Mouse (Mus musculus): ENCODE measurements around the gene Olfr772. TPM values are rescaled to one million over a fixed set of nuclear protein-coding genes. Genes with fewer than 3 reads are reported as not detected.
"Not testable (repeated sequence)": the region's sequence is repeated elsewhere in the genome, so short reads cannot be mapped to it uniquely, and the experiment has no call there.

The Olfr772 gene
- total RNA-seq (2015; ENCODE audit: low replicate concordance) = not detected in 2 replicates
- total RNA-seq (2017; ENCODE audit: low replicate concordance) = not detected in 2 replicates

DNA sequence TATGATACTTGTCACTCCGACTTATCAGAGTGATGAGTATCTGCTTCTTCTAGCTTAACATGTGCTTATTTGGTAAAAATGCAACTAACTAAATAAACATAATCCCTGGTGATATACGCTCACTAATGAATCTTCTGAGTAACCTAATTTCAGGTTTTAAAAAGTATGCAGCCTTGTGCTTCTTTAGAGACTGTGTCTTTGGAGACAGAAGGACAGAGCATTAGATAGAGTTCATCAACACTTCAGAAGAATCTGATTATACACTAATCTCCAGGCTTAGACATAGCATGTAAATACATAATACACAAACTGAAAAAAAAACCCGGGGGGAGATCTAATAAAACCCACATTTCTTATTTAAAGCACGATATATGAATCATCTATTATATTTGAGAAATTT lies at the start of gene Olfr772:
Olfr772 (minus strand) TSS at position 101 of the 400 bp plus-strand sequence.
- ATAC-seq (replicated peaks; ENCODE audit: low FRiP score, poor library complexity, severe bottlenecking) = not testable (repeated sequence)

- ATAC-seq (replicated peaks; ENCODE audit: low FRiP score, poor library complexity, severe bottlenecking) = not testable (repeated sequence)
These were observed 9.6 kb upstream of the Olfr772 start, which contains the start of gene Olfr773 for GRCm38 (mm10) chr10:129187319-129187718. Olfr773 (minus strand) TSS chr10:129187419.

DNA sequence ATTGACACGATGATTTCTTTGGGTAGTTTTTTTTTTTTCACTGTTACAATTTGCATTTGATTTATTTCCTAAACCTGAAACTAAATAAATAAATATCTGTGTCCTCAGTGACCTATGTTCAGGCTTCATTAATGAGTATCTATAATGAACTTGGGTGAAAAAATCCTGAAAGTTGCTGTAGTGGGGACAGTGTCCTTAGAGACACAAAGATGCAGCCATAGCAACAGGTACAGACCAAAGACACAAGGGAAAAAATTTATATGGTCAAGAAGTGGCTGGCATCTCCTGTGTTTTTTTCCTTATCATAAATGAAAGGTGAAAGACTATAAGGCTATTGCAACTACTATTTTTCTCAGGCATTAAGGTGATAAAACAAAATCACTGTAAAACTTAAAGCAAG lies 13.1 kb downstream of the Olfr772 start, which contains the start of gene Olfr771:
Olfr771 (minus strand) TSS at position 101 of the 400 bp plus-strand sequence.
- ATAC-seq (replicated peaks; ENCODE audit: low FRiP score, poor library complexity, severe bottlenecking) = no peak

DNA sequence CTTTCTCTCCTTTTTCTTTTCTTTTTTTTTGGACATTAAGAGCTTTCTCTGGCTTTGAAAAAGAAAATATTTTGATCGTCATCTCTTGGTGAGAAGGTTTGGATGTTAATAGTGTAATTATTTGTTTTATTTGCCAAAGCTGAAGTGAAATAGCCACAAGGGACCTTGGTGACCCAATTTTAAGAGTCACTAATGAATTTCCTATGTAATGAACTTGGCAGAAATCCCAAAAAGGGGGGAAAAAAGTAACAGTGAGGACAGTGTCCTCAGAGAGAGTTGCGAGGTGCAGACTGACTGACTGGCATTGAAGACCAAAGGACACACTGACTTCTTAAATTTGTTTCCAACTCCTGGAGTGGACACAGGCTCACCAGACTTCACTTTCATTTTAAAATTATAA lies 38.8 kb downstream of the Olfr772 start, which contains the start of gene Olfr770:
Olfr770 (minus strand) TSS at position 101 of the 400 bp plus-strand sequence.
- no peak for ATAC-seq (replicated peaks; ENCODE audit: low FRiP score, poor library complexity, severe bottlenecking)

Other genes starting within 250 kb of the Olfr772 start
- not detected in 2 replicates for gene Itga7, start 244.1 kb downstream of the Olfr772 start, total RNA-seq (2015; ENCODE audit: low replicate concordance)
- gene Itga7, start 244.1 kb downstream of the Olfr772 start, total RNA-seq (2017; ENCODE audit: low replicate concordance) = not detected in 2 replicates
- not detected in 2 replicates for gene Mettl7b, start 216.9 kb downstream of the Olfr772 start, total RNA-seq (2015; ENCODE audit: low replicate concordance)
- gene Mettl7b, start 216.9 kb downstream of the Olfr772 start, total RNA-seq (2017; ENCODE audit: low replicate concordance) = not detected in 2 replicates
- gene Olfr9, start 188.5 kb downstream of the Olfr772 start, total RNA-seq (2015; ENCODE audit: low replicate concordance) = not detected in 2 replicates
- gene Olfr9, start 188.5 kb downstream of the Olfr772 start, total RNA-seq (2017; ENCODE audit: low replicate concordance) = not detected in 2 replicates
- not detected in 2 replicates for gene Olfr763, start 167.1 kb downstream of the Olfr772 start, total RNA-seq (2015; ENCODE audit: low replicate concordance)
- not detected in 2 replicates for gene Olfr763, start 167.1 kb downstream of the Olfr772 start, total RNA-seq (2017; ENCODE audit: low replicate concordance)
- not detected in 2 replicates for gene Olfr764-ps1, start 138.0 kb downstream of the Olfr772 start, total RNA-seq (2015; ENCODE audit: low replicate concordance)
- not detected in 2 replicates for gene Olfr764-ps1, start 138.0 kb downstream of the Olfr772 start, total RNA-seq (2017; ENCODE audit: low replicate concordance)
- not detected in 2 replicates for gene Olfr765, start 127.9 kb downstream of the Olfr772 start, total RNA-seq (2015; ENCODE audit: low replicate concordance)
- gene Olfr765, start 127.9 kb downstream of the Olfr772 start, total RNA-seq (2017; ENCODE audit: low replicate concordance) = not detected in 2 replicates
- not detected in 2 replicates for gene Olfr766-ps1, start 108.9 kb downstream of the Olfr772 start, total RNA-seq (2015; ENCODE audit: low replicate concordance)
- gene Olfr766-ps1, start 108.9 kb downstream of the Olfr772 start, total RNA-seq (2017; ENCODE audit: low replicate concordance) = not detected in 2 replicates
- gene Olfr767, start 95.0 kb downstream of the Olfr772 start, total RNA-seq (2015; ENCODE audit: low replicate concordance) = not detected in 2 replicates
- not detected in 2 replicates for gene Olfr767, start 95.0 kb downstream of the Olfr772 start, total RNA-seq (2017; ENCODE audit: low replicate concordance)
- not detected in 2 replicates for gene Olfr768, start 78.5 kb downstream of the Olfr772 start, total RNA-seq (2015; ENCODE audit: low replicate concordance)
- gene Olfr768, start 78.5 kb downstream of the Olfr772 start, total RNA-seq (2017; ENCODE audit: low replicate concordance) = not detected in 2 replicates
- not detected in 2 replicates for gene Olfr769, start 60.1 kb downstream of the Olfr772 start, total RNA-seq (2015; ENCODE audit: low replicate concordance)
- not detected in 2 replicates for gene Olfr769, start 60.1 kb downstream of the Olfr772 start, total RNA-seq (2017; ENCODE audit: low replicate concordance)
- gene Olfr770, start 38.9 kb downstream of the Olfr772 start, total RNA-seq (2015; ENCODE audit: low replicate concordance) = not detected in 2 replicates
- not detected in 2 replicates for gene Olfr770, start 38.9 kb downstream of the Olfr772 start, total RNA-seq (2017; ENCODE audit: low replicate concordance)
- not detected in 2 replicates for gene Olfr771, start 13.2 kb downstream of the Olfr772 start, total RNA-seq (2015; ENCODE audit: low replicate concordance)
- gene Olfr771, start 13.2 kb downstream of the Olfr772 start, total RNA-seq (2017; ENCODE audit: low replicate concordance) = not detected in 2 replicates
- gene Olfr773, start 9.5 kb upstream of the Olfr772 start, total RNA-seq (2015; ENCODE audit: low replicate concordance) = not detected in 2 replicates
- gene Olfr773, start 9.5 kb upstream of the Olfr772 start, total RNA-seq (2017; ENCODE audit: low replicate concordance) = not detected in 2 replicates
- gene Olfr774, start 58.3 kb upstream of the Olfr772 start, total RNA-seq (2015; ENCODE audit: low replicate concordance) = not detected in 2 replicates
- gene Olfr774, start 58.3 kb upstream of the Olfr772 start, total RNA-seq (2017; ENCODE audit: low replicate concordance) = not detected in 2 replicates
- gene Olfr775, start 70.5 kb upstream of the Olfr772 start, total RNA-seq (2015; ENCODE audit: low replicate concordance) = not detected in 2 replicates
- gene Olfr775, start 70.5 kb upstream of the Olfr772 start, total RNA-seq (2017; ENCODE audit: low replicate concordance) = not detected in 2 replicates
- not detected in 2 replicates for gene Olfr776, start 81.2 kb upstream of the Olfr772 start, total RNA-seq (2015; ENCODE audit: low replicate concordance)
- not detected in 2 replicates for gene Olfr776, start 81.2 kb upstream of the Olfr772 start, total RNA-seq (2017; ENCODE audit: low replicate concordance)
- gene Olfr777, start 93.6 kb upstream of the Olfr772 start, total RNA-seq (2015; ENCODE audit: low replicate concordance) = not detected in 2 replicates
- gene Olfr777, start 93.6 kb upstream of the Olfr772 start, total RNA-seq (2017; ENCODE audit: low replicate concordance) = not detected in 2 replicates
- not detected in 2 replicates for gene Olfr780, start 140.2 kb upstream of the Olfr772 start, total RNA-seq (2015; ENCODE audit: low replicate concordance)
- not detected in 2 replicates for gene Olfr780, start 140.2 kb upstream of the Olfr772 start, total RNA-seq (2017; ENCODE audit: low replicate concordance)
- gene Olfr781, start 150.9 kb upstream of the Olfr772 start, total RNA-seq (2015; ENCODE audit: low replicate concordance) = not detected in 2 replicates
- not detected in 2 replicates for gene Olfr781, start 150.9 kb upstream of the Olfr772 start, total RNA-seq (2017; ENCODE audit: low replicate concordance)
- not detected in 2 replicates for gene Olfr782, start 170.9 kb upstream of the Olfr772 start, total RNA-seq (2015; ENCODE audit: low replicate concordance)
- not detected in 2 replicates for gene Olfr782, start 170.9 kb upstream of the Olfr772 start, total RNA-seq (2017; ENCODE audit: low replicate concordance)
- 0.42 TPM in 1 of 2 replicates, not detected in the other for gene Olfr784, start 206.2 kb upstream of the Olfr772 start, total RNA-seq (2015; ENCODE audit: low replicate concordance)
- not detected in 2 replicates for gene Olfr784, start 206.2 kb upstream of the Olfr772 start, total RNA-seq (2017; ENCODE audit: low replicate concordance)
- gene Olfr785, start 227.5 kb upstream of the Olfr772 start, total RNA-seq (2015; ENCODE audit: low replicate concordance) = not detected in 2 replicates
- gene Olfr785, start 227.5 kb upstream of the Olfr772 start, total RNA-seq (2017; ENCODE audit: low replicate concordance) = not detected in 2 replicates
- gene Olfr786, start 249.4 kb upstream of the Olfr772 start, total RNA-seq (2015; ENCODE audit: low replicate concordance) = not detected in 2 replicates
- gene Olfr786, start 249.4 kb upstream of the Olfr772 start, total RNA-seq (2017; ENCODE audit: low replicate concordance) = not detected in 2 replicates